Mouse (Mus musculus): Measurements from ENCODE around the gene Ppp6r1. TPM values are rescaled to one million over a fixed set of nuclear protein-coding genes. Genes with fewer than 3 reads are reported as not detected.

The Ppp6r1 gene
- polyA plus RNA-seq, 1 experiment = 115 TPM

DNA sequence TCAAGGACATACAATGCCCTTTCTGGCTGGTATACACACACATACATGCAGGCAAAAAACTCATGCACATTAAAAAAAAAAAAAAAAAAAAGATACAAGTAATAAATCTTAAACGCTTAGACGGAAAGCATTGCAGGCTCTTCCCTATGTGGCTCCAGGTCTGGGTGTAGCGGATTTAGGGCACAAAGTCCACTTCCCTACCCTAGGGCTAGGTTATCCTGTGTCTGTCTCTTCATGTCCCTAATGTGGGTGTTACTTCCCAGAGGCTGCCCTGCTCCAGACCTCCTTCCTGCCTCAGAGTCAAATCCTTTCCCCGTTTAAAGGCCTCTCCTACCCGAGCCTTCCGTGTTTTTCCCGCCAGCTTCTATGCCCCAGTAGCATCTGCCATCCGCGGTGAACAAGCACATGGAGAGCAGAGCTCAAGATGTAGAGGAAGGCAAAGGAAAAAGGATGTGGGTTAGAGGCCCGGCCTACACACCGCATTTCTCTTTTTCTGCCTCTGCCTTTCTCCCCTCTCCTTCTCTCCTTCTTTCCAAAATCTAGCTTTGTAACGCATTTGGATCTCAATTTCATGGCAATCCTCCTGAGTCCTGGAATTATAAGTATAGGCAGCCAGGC lies 15.4 kb upstream of the Ppp6r1 start:
- DNase-seq (ENCODE audit: low read depth) = no peak
- TF ChIP-seq POLR2A (IDR thresholded peaks at IDR 0.05; ENCODE audit: borderline replicate concordance, extremely low read depth, insufficient read depth, insufficient read length, poor library complexity, severe bottlenecking) (no peak), CTCF (IDR thresholded peaks at IDR 0.05; ENCODE audit: borderline replicate concordance, extremely low read depth, insufficient read depth, insufficient read length) (no peak)

DNA sequence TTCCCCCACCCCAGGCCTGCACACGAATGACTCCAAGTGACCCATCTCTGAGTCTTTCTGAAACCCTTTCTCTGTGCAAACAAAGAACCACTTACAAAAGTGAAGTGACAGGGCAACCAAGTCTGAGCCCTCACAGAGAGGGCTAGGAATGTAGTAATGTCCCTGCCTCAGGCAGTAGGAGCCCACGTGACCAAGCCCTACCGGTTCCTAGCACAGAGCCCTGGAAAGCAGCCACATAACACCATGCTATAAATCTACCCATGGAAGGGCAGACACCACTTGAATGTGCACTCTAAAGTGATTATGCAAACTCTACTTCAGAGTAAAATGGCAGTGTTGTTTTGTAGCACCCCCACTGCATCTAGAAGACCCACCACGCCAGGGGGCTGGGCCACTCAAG lies 13.1 kb upstream of the Ppp6r1 start:
- peak; percentile 19 for DNase-seq (ENCODE audit: low read depth)
- no peak for TF ChIP-seq POLR2A (IDR thresholded peaks at IDR 0.05; ENCODE audit: borderline replicate concordance, extremely low read depth, insufficient read depth, insufficient read length, poor library complexity, severe bottlenecking)
- TF ChIP-seq CTCF (IDR thresholded peaks at IDR 0.05; ENCODE audit: borderline replicate concordance, extremely low read depth, insufficient read depth, insufficient read length) = no peak

DNA sequence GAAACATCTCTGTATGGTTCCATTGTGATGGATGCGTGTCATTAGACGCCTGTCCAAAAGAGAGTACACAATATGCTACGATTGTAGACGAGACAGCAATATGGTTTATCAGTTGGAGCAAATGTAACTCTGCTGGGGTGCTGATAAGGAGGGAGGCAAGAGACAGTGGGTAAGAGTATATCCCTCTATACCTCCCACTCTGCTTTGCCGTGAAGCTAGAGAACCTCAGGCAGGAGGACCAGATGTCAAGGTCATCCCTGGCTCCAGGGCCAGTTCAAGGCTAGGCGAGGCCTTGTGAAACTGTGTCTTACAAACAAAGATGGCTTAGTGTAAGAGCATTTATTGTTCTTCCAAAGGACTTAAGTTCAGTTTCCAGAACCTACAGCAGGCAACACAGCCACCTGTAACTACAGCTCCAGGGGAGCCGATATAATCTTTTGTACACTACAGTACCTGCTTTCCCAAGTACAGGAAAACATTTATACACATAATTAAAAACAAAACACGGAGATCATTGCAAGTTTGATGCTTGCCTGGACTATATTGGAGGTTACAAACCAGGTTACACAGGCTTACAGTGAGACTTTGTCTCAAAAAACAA lies 11.9 kb upstream of the Ppp6r1 start:
- TF ChIP-seq CTCF (IDR thresholded peaks at IDR 0.05; ENCODE audit: borderline replicate concordance, extremely low read depth, insufficient read depth, insufficient read length) = no peak
- TF ChIP-seq POLR2A (IDR thresholded peaks at IDR 0.05; ENCODE audit: borderline replicate concordance, extremely low read depth, insufficient read depth, insufficient read length, poor library complexity, severe bottlenecking) = no peak
- DNase-seq (ENCODE audit: low read depth) = no peak

DNA sequence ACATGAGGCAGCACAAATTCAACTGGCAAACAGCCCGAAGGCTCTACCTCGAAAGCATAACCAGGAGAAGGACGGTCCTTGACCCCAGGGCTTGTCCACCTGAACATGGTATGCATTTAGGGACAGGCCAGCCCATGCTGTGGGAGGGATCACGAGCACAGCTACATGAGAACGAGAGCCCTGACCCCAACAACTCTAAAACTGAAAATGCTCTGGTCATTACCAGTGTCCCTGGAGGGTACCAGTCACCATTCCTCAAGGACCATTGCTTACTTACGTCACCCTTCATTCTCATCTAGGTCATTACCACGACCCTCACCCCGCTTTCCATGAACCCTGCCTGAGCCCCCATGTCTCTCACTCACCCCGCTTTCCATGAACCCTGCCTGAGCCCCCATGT lies 10.3 kb upstream of the Ppp6r1 start:
- TF ChIP-seq CTCF (IDR thresholded peaks at IDR 0.05; ENCODE audit: borderline replicate concordance, extremely low read depth, insufficient read depth, insufficient read length) (no peak), POLR2A (IDR thresholded peaks at IDR 0.05; ENCODE audit: borderline replicate concordance, extremely low read depth, insufficient read depth, insufficient read length, poor library complexity, severe bottlenecking) (no peak)
- DNase-seq (ENCODE audit: low read depth) = no peak

DNA sequence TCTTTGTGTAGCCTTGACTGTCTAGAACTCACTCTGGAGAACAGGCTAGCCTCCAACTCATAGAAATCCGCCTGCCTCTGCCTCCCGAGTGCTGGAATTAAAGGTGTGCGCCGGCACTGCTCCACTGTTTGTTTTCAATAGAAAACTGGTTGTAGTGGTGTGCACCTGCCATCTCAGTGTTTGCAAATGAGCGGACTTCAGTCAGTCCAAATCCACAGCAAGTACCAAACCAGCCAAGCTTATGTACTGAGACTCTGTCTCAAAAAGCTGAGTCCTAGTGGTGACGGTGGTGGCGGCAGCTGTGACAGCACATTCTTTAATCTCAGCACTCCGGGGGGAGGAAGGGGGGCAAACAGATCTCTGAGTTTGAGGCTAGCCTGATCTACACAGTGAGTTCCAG lies 9.7 kb upstream of the Ppp6r1 start:
- DNase-seq (ENCODE audit: low read depth) = no peak
- no peak for TF ChIP-seq POLR2A (IDR thresholded peaks at IDR 0.05; ENCODE audit: borderline replicate concordance, extremely low read depth, insufficient read depth, insufficient read length, poor library complexity, severe bottlenecking)
- TF ChIP-seq CTCF (IDR thresholded peaks at IDR 0.05; ENCODE audit: borderline replicate concordance, extremely low read depth, insufficient read depth, insufficient read length) = no peak

DNA sequence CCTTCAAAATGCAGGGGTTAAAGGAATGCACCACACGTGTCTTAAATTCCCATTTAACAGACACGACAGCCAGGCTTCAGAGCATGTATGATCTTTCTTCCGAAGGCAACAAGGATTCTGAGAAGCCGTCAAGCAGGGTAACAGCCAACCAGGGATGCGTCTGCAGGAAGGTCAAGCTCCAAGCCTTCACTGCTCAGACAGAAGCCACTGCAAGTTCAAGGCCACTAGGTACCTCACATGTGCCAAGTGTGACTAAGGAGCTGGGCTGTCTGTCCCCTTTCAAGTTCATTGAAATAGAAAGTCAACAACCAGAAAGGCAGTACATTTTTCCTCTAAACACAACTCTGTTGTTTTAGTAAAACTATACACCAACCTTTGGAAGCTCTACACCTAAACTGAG lies 8.1 kb upstream of the Ppp6r1 start:
- DNase-seq (ENCODE audit: low read depth) = no peak
- TF ChIP-seq POLR2A (IDR thresholded peaks at IDR 0.05; ENCODE audit: borderline replicate concordance, extremely low read depth, insufficient read depth, insufficient read length, poor library complexity, severe bottlenecking) (no peak), CTCF (IDR thresholded peaks at IDR 0.05; ENCODE audit: borderline replicate concordance, extremely low read depth, insufficient read depth, insufficient read length) (no peak)

DNA sequence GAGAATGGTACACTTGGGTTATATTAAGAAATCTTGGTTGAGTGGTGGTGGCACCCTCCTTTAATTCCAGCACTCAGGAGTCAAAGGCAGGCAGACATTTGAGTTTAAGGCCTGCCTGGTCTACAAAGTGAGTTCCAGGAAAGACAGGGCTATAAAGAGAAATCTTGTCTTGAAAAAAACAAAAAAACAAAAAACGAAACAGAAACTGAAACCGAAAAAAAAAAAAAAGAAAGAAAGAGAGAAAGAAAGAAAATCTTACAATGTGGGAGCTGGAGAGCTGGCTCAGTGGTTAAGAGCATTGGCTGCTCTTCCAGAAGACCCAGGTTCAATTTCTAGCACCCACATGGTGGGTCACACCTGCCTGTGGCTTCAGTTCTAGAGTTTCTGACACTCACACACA lies 4.9 kb upstream of the Ppp6r1 start:
- TF ChIP-seq CTCF (IDR thresholded peaks at IDR 0.05; ENCODE audit: borderline replicate concordance, extremely low read depth, insufficient read depth, insufficient read length) = no peak
- TF ChIP-seq POLR2A (IDR thresholded peaks at IDR 0.05; ENCODE audit: borderline replicate concordance, extremely low read depth, insufficient read depth, insufficient read length, poor library complexity, severe bottlenecking) = no peak
- DNase-seq (ENCODE audit: low read depth) = no peak

DNA sequence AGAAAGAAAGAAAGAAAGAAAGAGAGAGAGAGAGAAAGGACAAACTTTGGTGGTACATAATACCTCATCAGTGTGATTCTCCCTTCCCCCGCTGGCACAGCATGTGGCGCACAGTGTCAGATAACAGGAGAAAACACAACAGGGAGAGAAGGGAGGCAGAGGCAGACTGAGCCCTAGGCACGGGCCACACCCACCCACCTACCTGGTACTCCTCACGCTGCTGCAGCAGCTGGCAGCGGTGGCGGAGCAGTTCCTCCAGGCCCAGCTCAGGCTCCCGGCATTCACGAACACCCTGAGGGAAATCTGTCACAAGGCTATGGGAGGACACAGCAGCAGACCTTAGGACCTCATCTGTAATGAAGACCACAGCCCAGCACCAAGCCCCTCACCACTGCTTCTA lies 4.4 kb upstream of the Ppp6r1 start:
- no peak for TF ChIP-seq POLR2A (IDR thresholded peaks at IDR 0.05; ENCODE audit: borderline replicate concordance, extremely low read depth, insufficient read depth, insufficient read length, poor library complexity, severe bottlenecking)
- no peak for TF ChIP-seq CTCF (IDR thresholded peaks at IDR 0.05; ENCODE audit: borderline replicate concordance, extremely low read depth, insufficient read depth, insufficient read length)

DNA sequence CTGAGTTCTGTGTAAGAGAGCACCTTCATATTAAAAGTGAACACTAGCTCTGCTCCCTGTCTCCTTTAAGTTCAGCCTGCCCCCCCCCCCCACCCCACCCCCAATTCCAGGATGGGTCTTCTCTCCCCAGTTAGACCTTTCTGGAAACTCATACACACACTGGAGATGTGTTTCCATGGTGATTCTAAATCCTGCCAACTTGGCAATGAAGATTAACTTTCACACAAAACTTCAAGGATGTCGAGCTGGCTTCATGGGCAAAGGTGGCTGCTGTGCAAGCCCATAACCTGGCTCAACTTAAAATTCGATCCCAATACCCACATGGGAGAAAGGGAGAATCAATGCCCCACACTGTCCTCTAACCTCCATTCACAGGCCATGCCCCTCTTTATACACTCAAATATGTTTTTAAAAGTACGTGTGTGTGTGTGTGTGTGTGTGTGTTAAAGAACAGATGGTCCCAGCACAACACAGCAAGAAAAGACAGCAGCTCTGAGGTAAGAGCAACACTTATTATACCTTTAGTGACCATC lies 1.2 kb upstream of the Ppp6r1 start:
- peak; percentile 72 for DNase-seq (ENCODE audit: low read depth)

More for the DNA sequence above, 4.4 kb upstream of the Ppp6r1 start:
- no peak for DNase-seq (ENCODE audit: low read depth)

DNA sequence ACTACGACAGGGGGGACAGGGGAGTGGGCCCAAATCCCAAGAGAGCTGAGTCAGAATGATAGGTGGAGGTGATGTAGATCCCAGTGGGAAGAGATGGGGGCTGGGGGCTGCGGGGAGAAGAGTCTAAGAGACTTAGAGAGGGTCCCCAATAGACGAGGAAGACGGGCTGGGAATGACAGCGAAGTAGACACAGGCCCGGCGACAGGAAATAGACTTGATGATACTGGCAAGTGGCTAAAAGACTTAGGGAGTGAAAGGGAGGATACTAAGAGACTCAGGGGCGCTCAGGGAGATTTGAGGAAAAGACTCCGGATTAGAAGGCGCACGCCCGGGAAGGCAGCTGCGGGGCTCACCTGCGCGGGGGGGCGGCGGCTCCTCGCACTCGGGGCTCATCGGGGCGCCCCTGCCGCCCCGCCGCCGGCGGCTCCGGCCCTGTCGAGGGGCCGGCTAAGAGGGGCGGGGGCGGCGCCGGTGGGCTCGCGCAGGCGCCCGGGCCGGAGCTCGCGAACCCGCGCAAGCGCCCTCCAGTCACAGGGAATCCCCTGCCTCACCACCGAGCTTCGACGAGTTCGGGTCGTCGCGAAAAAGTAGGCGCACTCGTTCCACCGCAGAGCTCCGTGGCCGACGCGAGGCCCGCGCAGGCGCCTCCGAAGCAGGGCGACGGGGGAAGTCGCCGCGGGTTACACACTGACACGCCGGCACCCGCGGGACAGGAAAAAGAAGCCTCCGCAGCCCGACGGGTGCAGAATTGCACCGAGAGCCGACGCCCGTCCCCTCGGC lies 501 bp downstream of the Ppp6r1 start:
- DNase-seq (ENCODE audit: low read depth) = peak; percentile 72
- no peak for TF ChIP-seq POLR2A (IDR thresholded peaks at IDR 0.05; ENCODE audit: borderline replicate concordance, extremely low read depth, insufficient read depth, insufficient read length, poor library complexity, severe bottlenecking)
- no peak for TF ChIP-seq CTCF (IDR thresholded peaks at IDR 0.05; ENCODE audit: borderline replicate concordance, extremely low read depth, insufficient read depth, insufficient read length)

More for the DNA sequence above, 1.2 kb upstream of the Ppp6r1 start:
- no peak for TF ChIP-seq POLR2A (IDR thresholded peaks at IDR 0.05; ENCODE audit: borderline replicate concordance, extremely low read depth, insufficient read depth, insufficient read length, poor library complexity, severe bottlenecking)
- no peak for TF ChIP-seq CTCF (IDR thresholded peaks at IDR 0.05; ENCODE audit: borderline replicate concordance, extremely low read depth, insufficient read depth, insufficient read length)

DNA sequence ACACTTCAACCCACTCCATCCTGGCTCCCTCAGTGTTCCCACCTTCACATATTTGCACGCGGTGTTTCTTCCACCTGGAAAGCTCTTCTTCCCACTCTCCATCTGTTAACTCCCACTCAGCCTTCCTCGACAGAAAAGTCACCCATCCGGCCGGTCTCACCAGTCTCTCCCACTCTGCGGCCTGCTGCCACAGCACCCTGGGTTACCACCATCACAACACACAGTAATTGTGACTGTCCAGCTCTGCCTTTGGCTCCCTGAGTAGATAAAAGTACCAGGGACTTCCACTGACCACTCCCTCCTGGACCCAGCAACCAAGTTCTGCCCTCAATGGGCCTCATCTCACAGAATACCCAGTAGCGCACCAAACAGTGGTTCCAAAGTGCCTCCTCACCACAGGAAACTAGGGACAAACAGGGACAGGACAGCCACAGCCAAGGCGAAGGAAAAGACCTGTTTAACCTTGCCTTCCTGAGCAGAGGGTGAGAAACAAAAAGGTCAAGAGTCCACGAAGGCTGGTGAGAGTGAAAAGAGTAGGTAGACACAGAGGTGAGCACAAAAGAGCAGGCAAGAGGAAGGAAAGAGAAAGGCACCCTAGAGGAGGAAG lies 1.2 kb downstream of the Ppp6r1 start:
- DNase-seq (ENCODE audit: low read depth) = no peak
- TF ChIP-seq CTCF (IDR thresholded peaks at IDR 0.05; ENCODE audit: borderline replicate concordance, extremely low read depth, insufficient read depth, insufficient read length) = no peak
- TF ChIP-seq POLR2A (IDR thresholded peaks at IDR 0.05; ENCODE audit: borderline replicate concordance, extremely low read depth, insufficient read depth, insufficient read length, poor library complexity, severe bottlenecking) = no peak

Data from brain, embryonic 14.5 days (tissue).